Mouse (Mus musculus) cerebellum, adult 8-10 months (tissue): Measurements from ENCODE around the gene Klhl36.

Source experiments
- DNase-seq: peaks from one replicate; pipeline ENCODE4 v3.0.0; 2022

The Klhl36 gene

GRCm38 (mm10) chr8:119861706-119862389 is at the start of gene Klhl36:
Klhl36 (plus strand) TSS chr8:119862266.
- peak; percentile 98 for DNase-seq

GRCm38 (mm10) chr8:119812650-119813431 is 49.2 kb upstream of the Klhl36 start:
- no peak for DNase-seq

DNA sequence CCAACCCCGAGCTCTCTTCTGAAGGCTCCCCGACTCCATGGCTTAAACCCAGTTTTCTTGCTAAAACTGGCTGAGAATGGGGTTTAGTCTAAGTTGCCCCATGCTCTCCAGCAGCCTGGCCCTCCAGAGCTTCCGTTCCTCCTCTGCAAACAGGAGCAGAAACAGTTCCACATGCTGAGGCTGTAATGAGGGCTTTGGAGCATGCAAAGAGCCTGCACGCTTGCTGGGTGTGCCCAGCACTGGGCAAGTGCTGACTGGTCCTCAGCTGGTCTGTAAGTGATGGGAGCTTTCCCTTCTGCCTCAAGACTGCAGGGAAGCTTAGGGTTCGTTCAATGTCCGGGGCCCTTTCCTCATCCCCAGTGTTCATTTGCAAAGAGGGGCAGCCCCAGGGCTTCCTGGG is 45.8 kb upstream of the Klhl36 start:
- DNase-seq, result no peak

DNA sequence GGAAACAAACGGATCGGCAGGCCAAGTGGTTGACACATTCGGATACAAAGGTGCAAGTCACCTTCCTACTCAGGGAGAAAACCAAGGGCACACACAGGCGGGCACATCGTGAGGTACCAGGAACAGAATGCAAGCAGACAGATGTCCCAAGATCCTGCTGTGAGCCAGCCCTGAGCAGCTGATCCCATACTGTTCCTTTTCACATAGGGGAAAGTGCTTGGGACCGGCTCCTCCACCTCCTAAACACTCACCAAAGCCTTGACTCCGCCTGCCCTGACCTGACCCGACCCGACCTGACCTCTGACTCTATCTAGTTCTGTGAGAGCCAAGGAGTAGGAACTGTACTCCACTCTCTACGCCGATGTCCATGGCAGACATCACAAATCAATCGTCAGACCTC is 44.6 kb upstream of the Klhl36 start:
- no peak for DNase-seq

GRCm38 (mm10) chr8:119819316-119819715 is 42.8 kb upstream of the Klhl36 start:
- DNase-seq, result no peak

GRCm38 (mm10) chr8:119819976-119820375 is 42.1 kb upstream of the Klhl36 start:
- DNase-seq, result no peak

DNA sequence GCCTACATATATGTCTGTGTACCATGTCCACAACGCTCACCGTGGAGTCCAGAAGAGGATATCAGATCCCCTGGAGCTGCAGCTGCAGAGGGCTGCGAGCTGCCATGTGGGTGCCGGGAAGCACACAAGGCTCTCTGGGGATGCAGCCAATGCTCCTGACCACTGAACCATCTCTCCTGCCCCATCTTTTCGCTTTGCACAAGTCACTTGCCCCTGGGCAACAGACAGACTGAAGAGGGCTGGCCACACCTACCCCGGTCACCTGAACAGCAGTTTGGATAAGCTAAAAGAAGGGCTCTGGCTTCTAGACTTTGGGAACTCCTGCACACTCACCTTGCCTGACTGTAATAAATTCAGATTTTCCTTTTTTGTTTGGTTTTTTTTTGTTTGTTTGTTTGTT is 40.4 kb upstream of the Klhl36 start:
- no peak for DNase-seq

DNA sequence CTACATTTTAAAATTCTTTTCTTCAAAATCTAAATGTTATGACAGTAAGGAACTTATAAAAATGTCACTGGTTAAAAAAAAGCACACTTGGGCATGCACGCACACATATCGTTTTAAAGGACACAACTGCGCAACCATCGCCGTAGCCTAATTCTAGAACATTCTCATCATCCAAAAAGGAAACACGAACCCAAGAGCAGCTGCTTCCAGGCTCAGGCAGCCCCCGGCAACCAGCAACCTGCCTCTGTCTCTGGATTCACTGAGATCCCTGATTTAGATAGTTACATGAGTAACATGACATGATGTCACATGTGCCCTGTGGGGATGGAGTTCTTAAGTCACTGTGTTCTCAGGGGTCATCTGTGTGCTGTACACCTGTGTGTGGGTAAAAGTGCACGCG is 38.8 kb upstream of the Klhl36 start:
- no peak for DNase-seq

DNA sequence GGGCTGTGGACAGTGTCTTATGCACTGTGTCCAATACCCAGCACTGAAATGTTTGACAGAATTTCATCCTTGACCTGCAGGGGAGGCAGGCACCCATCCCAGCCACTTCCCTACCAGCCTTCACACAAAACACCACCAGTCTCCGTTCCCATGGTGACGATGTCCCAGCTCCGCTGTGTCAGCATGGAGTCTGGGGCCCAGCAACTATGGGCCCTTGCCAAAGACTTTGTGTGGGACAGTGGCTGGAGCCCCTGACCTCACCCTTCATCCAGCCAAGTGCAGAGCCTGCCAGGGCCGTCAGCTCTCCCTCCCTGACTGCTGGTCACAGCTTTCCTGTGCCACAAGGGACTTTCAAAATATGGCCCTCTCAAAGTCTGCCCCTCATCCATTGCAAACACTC is 38.0 kb upstream of the Klhl36 start:
- DNase-seq, result no peak

GRCm38 (mm10) chr8:119824809-119825273 is 37.2 kb upstream of the Klhl36 start:
- no peak for DNase-seq

DNA sequence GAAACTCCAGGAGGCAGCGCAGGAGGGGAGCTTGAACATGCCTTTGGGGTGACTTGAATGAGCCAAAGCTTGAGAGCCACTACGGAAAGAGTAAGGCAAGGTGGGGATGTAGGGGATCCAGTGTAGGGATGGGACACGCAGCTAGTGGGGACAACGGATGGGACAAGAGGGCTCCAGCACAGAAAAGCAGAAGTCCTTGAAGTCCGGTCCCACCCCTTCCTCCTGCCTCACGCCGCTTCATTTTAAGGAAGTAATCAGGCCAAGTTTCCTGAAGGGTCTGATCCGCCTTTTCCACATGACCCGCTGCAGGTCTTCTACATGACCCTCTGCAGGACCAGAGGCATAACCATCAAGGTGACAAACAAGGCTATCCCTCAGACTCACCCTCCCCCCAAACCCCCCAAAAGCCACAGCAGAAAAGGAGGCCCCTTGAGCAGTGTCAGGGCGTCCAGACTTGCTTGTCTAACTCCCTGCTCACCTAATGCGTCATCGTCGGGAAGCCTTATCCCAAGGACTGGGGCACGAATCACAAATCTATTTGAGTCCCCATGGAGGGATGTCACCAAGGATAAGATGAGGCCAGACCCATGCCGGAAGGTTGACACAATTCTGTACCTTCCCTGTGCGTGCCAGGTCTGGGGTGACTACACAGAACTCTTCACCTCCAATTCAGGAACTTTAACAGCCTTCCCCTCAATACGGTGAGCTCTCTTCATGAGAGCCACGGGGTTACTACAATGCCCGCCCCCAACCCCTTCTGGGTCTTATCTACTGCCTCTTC is 35.9 kb upstream of the Klhl36 start:
- DNase-seq, result no peak

DNA sequence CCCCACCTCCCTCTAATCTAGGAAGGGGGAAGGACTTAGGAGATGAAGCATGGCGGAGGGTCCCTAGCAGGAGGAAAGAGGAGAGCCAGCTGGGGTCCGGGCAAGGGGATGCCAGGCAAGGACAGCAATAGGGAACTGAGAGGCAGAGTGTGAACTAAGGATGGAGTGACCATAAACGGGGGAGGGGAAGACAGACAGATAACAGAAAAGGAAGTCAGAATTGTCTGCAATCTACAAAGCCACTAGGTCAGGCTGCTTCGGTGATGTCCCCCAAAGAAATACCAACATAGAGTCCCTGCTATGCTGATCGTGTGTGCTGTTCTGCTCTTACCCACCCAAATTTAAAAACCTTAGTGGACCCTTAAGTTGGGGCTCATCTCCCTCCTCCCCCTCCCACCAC is 35.1 kb upstream of the Klhl36 start:
- DNase-seq, result no peak

GRCm38 (mm10) chr8:119827721-119828153 is 34.3 kb upstream of the Klhl36 start:
- DNase-seq, result no peak

DNA sequence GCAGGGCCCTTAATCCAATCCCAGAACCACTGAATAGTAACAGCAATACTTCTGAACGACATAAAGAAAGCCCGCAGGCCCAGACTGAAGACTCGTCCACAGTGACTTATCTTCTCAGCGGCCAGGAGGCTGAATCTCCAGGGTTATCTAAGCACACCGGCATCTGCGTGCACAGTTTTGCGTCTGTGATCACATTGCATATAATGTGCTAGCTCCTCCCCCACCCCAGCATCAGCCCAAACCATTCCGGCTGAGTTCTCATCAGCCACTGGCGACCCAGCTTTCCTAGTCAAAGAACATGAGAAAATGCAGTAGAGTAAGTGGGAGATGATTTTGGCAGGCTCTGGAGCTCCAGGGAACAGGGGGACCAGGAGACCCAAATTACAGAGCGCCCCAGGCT is 33.1 kb upstream of the Klhl36 start:
- DNase-seq, result no peak

- no peak for DNase-seq
These were observed 32.6 kb upstream of the Klhl36 start for GRCm38 (mm10) chr8:119829420-119829819.

GRCm38 (mm10) chr8:119829870-119830580 is 32.0 kb upstream of the Klhl36 start:
- no peak for DNase-seq

DNA sequence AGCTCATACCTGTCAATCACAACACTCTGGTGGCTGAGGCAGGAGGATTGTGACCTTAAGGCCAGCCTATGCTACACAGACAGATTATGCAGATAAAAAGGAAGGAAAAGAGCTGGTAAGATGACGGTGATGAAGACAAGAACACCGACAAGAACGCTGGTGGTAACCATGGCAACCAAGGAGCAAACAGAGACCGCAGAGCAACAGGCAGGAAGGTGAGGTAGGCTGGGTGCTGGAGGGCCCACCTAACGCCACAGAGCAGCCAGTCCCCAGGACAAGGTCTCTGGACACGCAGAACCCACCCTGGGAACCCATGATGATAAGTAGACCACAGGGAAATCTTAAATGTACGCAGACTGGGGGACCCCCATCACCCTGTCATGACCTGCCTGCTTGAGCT is 31.5 kb upstream of the Klhl36 start:
- no peak for DNase-seq

- DNase-seq, result peak; percentile 62
These were observed 30.6 kb upstream of the Klhl36 start for GRCm38 (mm10) chr8:119831336-119831995.

- no peak for DNase-seq
These were observed 29.9 kb upstream of the Klhl36 start for GRCm38 (mm10) chr8:119832101-119832617.

DNA sequence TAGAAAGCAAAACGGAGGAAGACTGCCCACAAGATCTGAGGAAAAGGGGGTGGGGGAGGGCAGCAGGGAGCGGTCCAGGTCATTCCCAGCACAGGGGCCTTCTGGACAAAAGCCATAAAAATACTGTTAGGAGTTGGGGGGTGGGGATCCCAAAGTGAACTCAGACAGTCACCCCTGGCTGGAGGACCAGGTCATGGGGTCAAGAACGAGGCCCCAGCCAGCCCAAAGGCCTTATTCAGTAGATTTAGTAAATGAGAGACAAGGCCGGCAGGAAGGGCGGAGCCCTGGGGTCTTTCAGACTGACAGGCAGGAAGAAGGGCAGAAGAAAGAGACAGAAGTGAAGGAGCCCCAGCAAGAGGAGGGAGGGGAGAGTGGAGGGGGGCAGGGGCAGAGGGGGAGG is 29.1 kb upstream of the Klhl36 start:
- no peak for DNase-seq

DNA sequence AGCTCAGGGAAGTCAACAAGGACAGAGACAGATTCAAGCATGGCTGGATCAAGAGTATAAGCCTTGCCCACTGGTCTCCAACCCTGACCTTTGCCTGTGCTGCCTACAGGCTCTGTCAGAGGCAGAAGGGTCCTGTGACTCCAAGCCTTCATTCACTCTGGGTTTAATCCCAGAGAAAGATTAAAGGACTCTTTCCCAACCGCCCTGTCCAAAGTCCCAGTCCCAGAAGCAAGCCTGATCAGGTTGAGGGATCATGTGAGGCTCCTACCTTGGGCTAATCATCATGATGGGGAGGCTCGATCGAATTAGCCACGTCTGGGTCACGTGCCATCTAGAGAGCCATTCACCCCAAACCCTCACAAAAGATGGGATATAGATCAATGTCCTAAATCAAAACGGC is 27.4 kb upstream of the Klhl36 start:
- no peak for DNase-seq

GRCm38 (mm10) chr8:119835270-119835669 is 26.8 kb upstream of the Klhl36 start:
- peak; percentile 41 for DNase-seq
